In the genomic region with DNA sequence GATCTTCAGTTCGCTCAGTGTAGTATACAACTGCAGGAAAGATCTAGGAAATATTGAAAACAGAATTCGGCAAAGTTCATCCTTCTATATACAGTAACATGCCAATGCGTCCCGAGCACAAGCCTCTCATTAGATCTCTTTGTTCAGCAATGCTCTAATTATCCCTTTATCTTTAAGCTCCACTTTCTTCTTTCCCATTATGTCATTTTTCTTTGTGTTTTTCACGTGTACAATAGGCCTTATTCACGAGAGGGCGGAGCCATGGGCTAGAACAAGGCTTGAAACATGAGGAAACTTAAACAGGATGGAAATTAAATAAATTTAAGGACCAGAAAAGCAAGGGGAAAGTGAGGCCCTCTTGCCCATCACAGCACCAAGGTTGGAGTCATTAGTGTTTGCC, we compare ENCODE assay signal across 19 mouse cellular contexts.
DNase-seq lines count a peak whose midpoint lies in the region; ATAC-seq and TF ChIP-seq lines count a peak whose summit lies in the region.
"Had no signal": no experiment of that assay in that cellular context is flagged by ENCODE, and none has a peak within 500 bp of the region (broad histone marks: within the 10 kb centered on the region; RNA-seq: fewer than 3 reads in every experiment).

No protein-coding gene starts in this region.

- no peak for TF ChIP-seq CTCF in forebrain, postnatal 0 days (IDR thresholded peaks at IDR 0.05; ENCODE audit: low read depth)
- TF ChIP-seq CTCF in midbrain, postnatal 0 days (IDR thresholded peaks at IDR 0.05): no peak
- no peak for TF ChIP-seq CTCF in olfactory bulb, adult 2 months (IDR thresholded peaks at IDR 0.05; ENCODE audit: insufficient read depth, low read depth, low read length)
- no peak for TF ChIP-seq CTCF in intestine, postnatal 0 days (IDR thresholded peaks at IDR 0.05; ENCODE audit: low read depth)

- TF ChIP-seq POLR2A in olfactory bulb, adult 2 months (IDR thresholded peaks at IDR 0.05; ENCODE audit: insufficient read depth, low read depth, low read length): no peak

- DNase-seq in forebrain, postnatal 0 days: no peak
- peak; percentile 21 for DNase-seq in midbrain, embryonic 11.5 days (ENCODE audit: low spot score, missing footprints)
- DNase-seq in midbrain, postnatal 0 days (ENCODE audit: low spot score): no peak
- DNase-seq in retina, postnatal 1 day: peak; percentile 75
- no peak for DNase-seq in right cerebral cortex, postnatal 10 days (ENCODE audit: low spot score in 2 of 2)
- DNase-seq: adrenal gland, adult 2 months; adrenal gland, postnatal 25 days; cerebellum, adult 11-12 months; cerebellum, adult 2 months; cerebellum, adult 9-10 months; cerebellum, postnatal 10 days; cerebellum, postnatal 25 days had no signal

- H3K4me2 ChIP-seq in forebrain, postnatal 0 days (ENCODE audit: low read depth): no peak overlapping the region
- no peak overlapping the region for H3K4me2 ChIP-seq in forebrain, embryonic 15.5 days (replicated peaks)
- H3K4me2 ChIP-seq in midbrain, embryonic 11.5 days: no peak overlapping the region
- no peak overlapping the region for H3K4me2 ChIP-seq in midbrain, postnatal 0 days (ENCODE audit: low read depth, low read length, poor library complexity, severe bottlenecking)
- H3K4me2 ChIP-seq in intestine, postnatal 0 days (replicated peaks; ENCODE audit: low read depth): no peak overlapping the region
- H3K4me2 ChIP-seq: embryonic facial prominence, embryonic 12.5 days; forebrain, embryonic 12.5 days had no signal

- H3K36me3 ChIP-seq in forebrain, postnatal 0 days (ENCODE audit: insufficient read depth): no peaks in the 10 kb centered on the region
- H3K36me3 ChIP-seq in forebrain, embryonic 15.5 days: no peaks in the 10 kb centered on the region
- no peaks in the 10 kb centered on the region for H3K36me3 ChIP-seq in midbrain, embryonic 11.5 days (ENCODE audit: control insufficient read depth, insufficient read depth, low read length)
- H3K36me3 ChIP-seq in midbrain, postnatal 0 days (ENCODE audit: insufficient read depth, low read length): no peaks in the 10 kb centered on the region
- H3K36me3 ChIP-seq in intestine, postnatal 0 days (ENCODE audit: control insufficient read depth, insufficient read depth): no peaks in the 10 kb centered on the region
- H3K36me3 ChIP-seq: embryonic facial prominence, embryonic 10.5 days; embryonic facial prominence, embryonic 12.5 days; forebrain, embryonic 10.5 days; forebrain, embryonic 12.5 days had no signal

- no peaks in the 10 kb centered on the region for H3K9me3 ChIP-seq in forebrain, postnatal 0 days (ENCODE audit: low read length)
- H3K9me3 ChIP-seq in forebrain, embryonic 15.5 days: no peaks in the 10 kb centered on the region
- no peaks in the 10 kb centered on the region for H3K9me3 ChIP-seq in midbrain, embryonic 11.5 days (ENCODE audit: control insufficient read depth, low read length)
- no peaks in the 10 kb centered on the region for H3K9me3 ChIP-seq in midbrain, postnatal 0 days (ENCODE audit: low read length)
- H3K9me3 ChIP-seq in intestine, postnatal 0 days (ENCODE audit: control insufficient read depth): no peaks in the 10 kb centered on the region
- H3K9me3 ChIP-seq: embryonic facial prominence, embryonic 10.5 days; embryonic facial prominence, embryonic 12.5 days; forebrain, embryonic 10.5 days; forebrain, embryonic 12.5 days had no signal

- ATAC-seq in forebrain, postnatal 0 days: peak; percentile 64; the same call in 1 of the 2 replicates
- ATAC-seq in forebrain, embryonic 15.5 days (replicated peaks): no peak
- ATAC-seq in midbrain, embryonic 11.5 days (ENCODE audit: low FRiP score): no peak
- ATAC-seq in midbrain, postnatal 0 days (ENCODE audit: low FRiP score): no peak
- no peak for ATAC-seq in intestine, postnatal 0 days

- H3K9ac ChIP-seq in forebrain, postnatal 0 days: no peak overlapping the region
- H3K9ac ChIP-seq in forebrain, embryonic 15.5 days (replicated peaks): no peak overlapping the region
- no peak overlapping the region for H3K9ac ChIP-seq in midbrain, embryonic 11.5 days (ENCODE audit: low read length)
- no peak overlapping the region for H3K9ac ChIP-seq in midbrain, postnatal 0 days (replicated peaks; ENCODE audit: low read length, poor library complexity, severe bottlenecking)
- H3K9ac ChIP-seq in intestine, postnatal 0 days (ENCODE audit: low read depth, low read length): no peak overlapping the region
- H3K9ac ChIP-seq: embryonic facial prominence, embryonic 12.5 days; forebrain, embryonic 12.5 days had no signal

- H3K27me3 ChIP-seq in forebrain, postnatal 0 days (ENCODE audit: insufficient read depth, low read length): no peaks in the 10 kb centered on the region
- no peaks in the 10 kb centered on the region for H3K27me3 ChIP-seq in forebrain, embryonic 15.5 days
- H3K27me3 ChIP-seq in midbrain, embryonic 11.5 days (ENCODE audit: control insufficient read depth, insufficient read depth, low read length): no peaks in the 10 kb centered on the region
- H3K27me3 ChIP-seq in midbrain, postnatal 0 days (ENCODE audit: insufficient read depth, low read length): no peaks in the 10 kb centered on the region
- H3K27me3 ChIP-seq in intestine, postnatal 0 days (replicated peaks; ENCODE audit: control insufficient read depth, insufficient read depth, low read length): no peaks in the 10 kb centered on the region
- H3K27me3 ChIP-seq: embryonic facial prominence, embryonic 12.5 days; forebrain, embryonic 12.5 days had no signal

- 45% methylated on average over 7 of the region's 7 CpGs for WGBS in forebrain, postnatal 0 days
- WGBS in forebrain, embryonic 15.5 days: 48% methylated on average over 7 of the region's 7 CpGs
- WGBS in midbrain, embryonic 11.5 days: 85% methylated on average over 7 of the region's 7 CpGs
- WGBS in midbrain, postnatal 0 days: 77% methylated on average over 7 of the region's 7 CpGs
- 35% methylated on average over 7 of the region's 7 CpGs for WGBS in olfactory bulb, adult 2 months
- 85% methylated on average over 7 of the region's 7 CpGs for WGBS in intestine, postnatal 0 days

- H3K4me3 ChIP-seq in forebrain, postnatal 0 days (ENCODE audit: low read depth, low read length): no peak overlapping the region
- H3K4me3 ChIP-seq in forebrain, embryonic 15.5 days: no peak overlapping the region
- H3K4me3 ChIP-seq in midbrain, embryonic 11.5 days (ENCODE audit: low read depth, low read length): no peak overlapping the region
- no peak overlapping the region for H3K4me3 ChIP-seq in midbrain, postnatal 0 days (ENCODE audit: low read depth, low read length)
- no peak overlapping the region for H3K4me3 ChIP-seq in olfactory bulb, adult 2 months (ENCODE audit: insufficient read depth, low read depth, low read length)
- no peak overlapping the region for H3K4me3 ChIP-seq in intestine, postnatal 0 days (ENCODE audit: low read depth, low read length)
- H3K4me3 ChIP-seq: embryonic facial prominence, embryonic 10.5 days; embryonic facial prominence, embryonic 12.5 days; forebrain, embryonic 10.5 days; forebrain, embryonic 12.5 days had no signal

- no peak overlapping the region for H3K27ac ChIP-seq in forebrain, postnatal 0 days (ENCODE audit: low read depth, low read length)
- H3K27ac ChIP-seq in forebrain, embryonic 15.5 days (replicated peaks): no peak overlapping the region
- H3K27ac ChIP-seq in midbrain, embryonic 11.5 days (ENCODE audit: low read depth, low read length): no peak overlapping the region
- no peak overlapping the region for H3K27ac ChIP-seq in midbrain, postnatal 0 days (ENCODE audit: low read depth, low read length)
- peak overlapping the region; percentile 49 for H3K27ac ChIP-seq in olfactory bulb, adult 2 months (ENCODE audit: insufficient read depth, low read depth, low read length)
- no peak overlapping the region for H3K27ac ChIP-seq in intestine, postnatal 0 days (ENCODE audit: low read depth, low read length)
- H3K27ac ChIP-seq: embryonic facial prominence, embryonic 10.5 days; embryonic facial prominence, embryonic 12.5 days; forebrain, embryonic 10.5 days; forebrain, embryonic 12.5 days had no signal

- 0 out of 2 replicates have a peak, but pooled peaks cover 6% of the 10 kb centered on the region for H3K4me1 ChIP-seq in forebrain, postnatal 0 days (ENCODE audit: insufficient read depth)
- H3K4me1 ChIP-seq in forebrain, embryonic 15.5 days: peaks cover 5% of the 10 kb centered on the region
- no peaks in the 10 kb centered on the region for H3K4me1 ChIP-seq in midbrain, embryonic 11.5 days (ENCODE audit: control insufficient read depth, insufficient read depth, low read length)
- no peaks in the 10 kb centered on the region for H3K4me1 ChIP-seq in midbrain, postnatal 0 days (ENCODE audit: insufficient read depth, low read length)
- H3K4me1 ChIP-seq in olfactory bulb, adult 2 months (ENCODE audit: control insufficient read depth, insufficient read depth, low read length): peaks cover 11% of the 10 kb centered on the region
- H3K4me1 ChIP-seq in intestine, postnatal 0 days (replicated peaks; ENCODE audit: control insufficient read depth, insufficient read depth, low read length): 0 out of 2 replicates have a peak, but pooled peaks cover 4% of the 10 kb centered on the region
- H3K4me1 ChIP-seq: embryonic facial prominence, embryonic 12.5 days; forebrain, embryonic 12.5 days had no signal

Comparison
In these comparisons a context has a peak if more than half of its experiments do, and no peak if none do; other contexts are left out.
1. DNase-seq: peak in midbrain, embryonic 11.5 days (single experiment) and retina, postnatal 1 day (single experiment); none in forebrain, postnatal 0 days (single experiment), midbrain, postnatal 0 days (single experiment) and right cerebral cortex, postnatal 10 days (0 of 2).